Mouse (Mus musculus) stomach, embryonic 16.5 days (tissue): ENCODE data around the gene Inpp5a. TPM values are rescaled to one million over a fixed set of nuclear protein-coding genes. Genes with fewer than 3 reads are reported as not detected.
A peak's percentile ranks its signal among the peaks of the same experiment; 100 is the strongest.

Experiments used
- ATAC-seq: fragments of 200-750 bp; cut with Nextera tagmentation; 2 replicates; pipeline ENCODE4 v1.8.0; 2017; ENCODE audit warnings: moderate number of reproducible peaks, moderate TSS enrichment; ENCODE audit not compliant: insufficient read depth, low FRiP score
- H3K27ac ChIP-seq: fragments of 300-500 bp; sonication (generic); 2 replicates; pipeline ENCODE4 v1.5.1; 2014; ENCODE audit warnings: low read length
- H3K27me3 ChIP-seq: fragments of 300-500 bp; sonication (generic); 2 replicates; pipeline ENCODE4 v1.6.1; 2014; ENCODE audit warnings: low read length, control low read depth, mixed read lengths; ENCODE audit not compliant: control insufficient read depth, insufficient read depth
- H3K36me3 ChIP-seq: fragments of 300-500 bp; sonication (generic); 2 replicates; pipeline ENCODE4 v1.6.1; 2014; ENCODE audit warnings: low read length; ENCODE audit not compliant: control insufficient read depth, insufficient read depth
- H3K4me1 ChIP-seq: fragments of 300-500 bp; sonication (generic); 2 replicates; pipeline ENCODE4 v1.6.1; 2014; ENCODE audit warnings: low read length, control low read depth, mixed read lengths; ENCODE audit not compliant: control insufficient read depth, insufficient read depth
- H3K4me2 ChIP-seq: fragments of 300-500 bp; sonication (generic); 2 replicates; pipeline ENCODE4 v1.6.1; 2014; ENCODE audit warnings: low read depth, low read length, mixed read lengths
- H3K4me3 ChIP-seq: fragments of 300-500 bp; sonication (generic); replicated peaks from 2 replicates; pipeline ENCODE4 v1.5.1; 2014; ENCODE audit warnings: mild to moderate bottlenecking, low read length
- H3K9ac ChIP-seq: fragments of 300-500 bp; sonication (generic); 2 replicates; pipeline ENCODE4 v1.6.1; 2014; ENCODE audit warnings: low read length
- H3K9me3 ChIP-seq: fragments of 300-500 bp; sonication (generic); replicated peaks from 2 replicates; pipeline ENCODE4 v1.6.1; 2016; ENCODE audit warnings: low read length, control low read depth; ENCODE audit not compliant: control insufficient read depth
- WGBS: fragments of 180-500 bp; shearing (Covaris S2); extraction: QIAGEN DNeasy Blood & Tissue Kit; methylation state at CpG from one replicate; pipeline ENCODE4 v1.1.7; 2014; 5-methylcytosine and 5-hydroxymethylcytosine counted together
- polyA plus RNA-seq: library from polyadenylated mRNA; unstranded; fragments of >200 nt; fragmentation: Nextera tagmentation; extraction: Ambion mirVana; gene quantifications from 2 replicates; pipeline ENCODE4 v1.2.1, GENCODE M21; 2015

Gene Inpp5a
- polyA plus RNA-seq, 1 experiment from 2014 or later, result 21.3 TPM

- Histone ChIP-seq H3K4me3 (no peak overlapping the region), H3K9me3 (no peaks in the 10 kb centered on the region), H3K36me3 (no peaks in the 10 kb centered on the region), H3K27me3 (no peaks in the 10 kb centered on the region), H3K27ac (0 out of 2 replicates have a peak overlapping the region, but pooled peaks have one; percentile 17), H3K9ac (no peak overlapping the region), H3K4me1 (peaks cover 25% of the 10 kb centered on the region), H3K4me2 (no peak overlapping the region)
- WGBS, result 69% methylated on average over 3 of the region's 3 CpGs
- no peak for ATAC-seq
These were observed 27.9 kb upstream of the Inpp5a start for GRCm38 (mm10) chr7:139360890-139361559.

- no peaks in the 10 kb centered on the region for H3K9me3 ChIP-seq
- no peak overlapping the region for H3K27ac ChIP-seq
- H3K9ac ChIP-seq, result no peak overlapping the region
- no peaks in the 10 kb centered on the region for H3K27me3 ChIP-seq
- 83% methylated on average over 5 of the region's 5 CpGs for WGBS
- no peak for ATAC-seq
- no peak overlapping the region for H3K4me2 ChIP-seq
- no peaks in the 10 kb centered on the region for H3K36me3 ChIP-seq
- H3K4me3 ChIP-seq, result no peak overlapping the region
- H3K4me1 ChIP-seq, result peaks cover 33% of the 10 kb centered on the region
These were observed 27.1 kb upstream of the Inpp5a start for GRCm38 (mm10) chr7:139361799-139362198.

GRCm38 (mm10) chr7:139362514-139362913 is 26.4 kb upstream of the Inpp5a start:
- Histone ChIP-seq H3K4me2 (no peak overlapping the region), H3K4me1 (peaks cover 34% of the 10 kb centered on the region), H3K4me3 (no peak overlapping the region), H3K36me3 (no peaks in the 10 kb centered on the region), H3K9ac (no peak overlapping the region), H3K27ac (no peak overlapping the region), H3K9me3 (no peaks in the 10 kb centered on the region), H3K27me3 (no peaks in the 10 kb centered on the region)
- 88% methylated on average over 3 of the region's 3 CpGs for WGBS
- no peak for ATAC-seq

- no peaks in the 10 kb centered on the region for H3K36me3 ChIP-seq
- peaks cover 42% of the 10 kb centered on the region for H3K4me1 ChIP-seq
- H3K27ac ChIP-seq, result peak overlapping the region; percentile 85
- no peak overlapping the region for H3K4me2 ChIP-seq
- H3K9me3 ChIP-seq, result no peaks in the 10 kb centered on the region
- no peak; the same call in 1 of the 2 replicates for ATAC-seq
- peak overlapping the region; percentile 49; the same call in 1 of the 2 replicates for H3K9ac ChIP-seq
- H3K4me3 ChIP-seq, result no peak overlapping the region
- H3K27me3 ChIP-seq, result no peaks in the 10 kb centered on the region
- WGBS, result 58% methylated on average over 13 of the region's 13 CpGs
These were observed 25.5 kb upstream of the Inpp5a start for GRCm38 (mm10) chr7:139363281-139364004.

GRCm38 (mm10) chr7:139364005-139364557 is 24.8 kb upstream of the Inpp5a start:
- peaks cover 49% of the 10 kb centered on the region for H3K4me1 ChIP-seq
- no peaks in the 10 kb centered on the region for H3K27me3 ChIP-seq
- H3K9ac ChIP-seq, result peak overlapping the region; percentile 52
- H3K27ac ChIP-seq, result peak overlapping the region; percentile 85
- no peaks in the 10 kb centered on the region for H3K9me3 ChIP-seq
- no peaks in the 10 kb centered on the region for H3K36me3 ChIP-seq
- H3K4me2 ChIP-seq, result peak overlapping the region; percentile 13; the same call in 1 of the 2 replicates
- peak; percentile 65 for ATAC-seq
- no peak overlapping the region for H3K4me3 ChIP-seq
- 4% methylated on average over 9 of the region's 9 CpGs for WGBS

GRCm38 (mm10) chr7:139364936-139365830 is 23.7 kb upstream of the Inpp5a start:
- H3K4me1 ChIP-seq, result peaks cover 60% of the 10 kb centered on the region
- WGBS, result 55% methylated on average over 13 of the region's 13 CpGs
- H3K9ac ChIP-seq, result peak overlapping the region; percentile 19; the same call in 1 of the 2 replicates
- H3K36me3 ChIP-seq, result no peaks in the 10 kb centered on the region
- peak overlapping the region; percentile 13; the same call in 1 of the 2 replicates for H3K4me2 ChIP-seq
- ATAC-seq, result no peak; the same call in 1 of the 2 replicates
- no peak overlapping the region for H3K4me3 ChIP-seq
- H3K27me3 ChIP-seq, result no peaks in the 10 kb centered on the region
- H3K27ac ChIP-seq, result peak overlapping the region; percentile 85
- H3K9me3 ChIP-seq, result no peaks in the 10 kb centered on the region

- H3K27ac ChIP-seq, result no peak overlapping the region
- no peak overlapping the region for H3K4me3 ChIP-seq
- 86% methylated on average over 3 of the region's 3 CpGs for WGBS
- no peaks in the 10 kb centered on the region for H3K9me3 ChIP-seq
- no peak overlapping the region for H3K4me2 ChIP-seq
- H3K27me3 ChIP-seq, result no peaks in the 10 kb centered on the region
- no peak overlapping the region for H3K9ac ChIP-seq
- H3K36me3 ChIP-seq, result no peaks in the 10 kb centered on the region
- no peak for ATAC-seq
- peaks cover 69% of the 10 kb centered on the region for H3K4me1 ChIP-seq
These were observed 22.8 kb upstream of the Inpp5a start for GRCm38 (mm10) chr7:139366131-139366530.

- peaks cover 71% of the 10 kb centered on the region for H3K4me1 ChIP-seq
- ATAC-seq, result no peak
- H3K9me3 ChIP-seq, result no peaks in the 10 kb centered on the region
- no peak overlapping the region for H3K4me2 ChIP-seq
- H3K27me3 ChIP-seq, result no peaks in the 10 kb centered on the region
- no peak overlapping the region for H3K9ac ChIP-seq
- H3K27ac ChIP-seq, result no peak overlapping the region
- 62% methylated on average over 4 of the region's 4 CpGs for WGBS
- H3K36me3 ChIP-seq, result no peaks in the 10 kb centered on the region
- no peak overlapping the region for H3K4me3 ChIP-seq
These were observed 22.4 kb upstream of the Inpp5a start for GRCm38 (mm10) chr7:139366549-139366948.
